Mouse (Mus musculus) heart, adult 2 months (tissue): ENCODE measurements at regions not wholly inside any gene's neighbourhood (a gene's known extent, or its start where the extent isn't known, plus 50 kb on each side); places are given as distances from the start of the nearest gene placed in this dataset.

Experiments used
- DNase-seq, 2 experiments: peaks; one replicate each; pipeline ENCODE4 v3.0.0; 2021
- H3K27ac ChIP-seq: fragments of 200-600 bp; 2 replicates; pipeline ENCODE4 v1.8.1; 2022
- H3K27me3 ChIP-seq: fragments of 200-500 bp; 2 replicates; pipeline ENCODE4 v1.6.1; 2012; ENCODE audit warnings: mild to moderate bottlenecking, low read length, inconsistent platforms, mixed read lengths; ENCODE audit not compliant: control insufficient read depth, insufficient read depth
- H3K36me3 ChIP-seq: fragments of 200-500 bp; 2 replicates; pipeline ENCODE4 v1.6.1; 2012; ENCODE audit warnings: low read length, inconsistent platforms; ENCODE audit not compliant: control insufficient read depth, insufficient read depth
- H3K4me1 ChIP-seq: fragments of 200-500 bp; 2 replicates; pipeline ENCODE4 v1.6.1; 2011; ENCODE audit warnings: low read length; ENCODE audit not compliant: control insufficient read depth, insufficient read depth
- H3K4me3 ChIP-seq: fragments of 200-600 bp; 2 replicates; pipeline ENCODE4 v1.8.1; 2022
- H3K79me2 ChIP-seq: fragments of 200-500 bp; replicated peaks from 2 replicates; pipeline ENCODE4 v1.6.1; 2012; ENCODE audit warnings: mild to moderate bottlenecking, inconsistent platforms, low read length, moderate library complexity, mixed read lengths; ENCODE audit not compliant: control insufficient read depth, insufficient read depth
- H3K9ac ChIP-seq: fragments of 200-500 bp; 2 replicates; pipeline ENCODE4 v1.6.1; 2012; ENCODE audit warnings: low read depth, mild to moderate bottlenecking, control low read depth, inconsistent platforms, low read length, mixed read lengths
- CTCF ChIP-seq: fragments of 200-600 bp; IDR thresholded peaks from 2 replicates; pipeline ENCODE4 v1.8.1; 2022; ENCODE audit warnings: antibody characterized with exemption, mild to moderate bottlenecking, moderate library complexity
- EP300 ChIP-seq: fragments of 200-500 bp; IDR thresholded peaks from 2 replicates; pipeline ENCODE4 v1.6.1; 2011; ENCODE audit warnings: low read depth, low read length, control low read depth; ENCODE audit not compliant: insufficient read depth
- POLR2A ChIP-seq: fragments of 200-500 bp; IDR thresholded peaks from 2 replicates; pipeline ENCODE4 v1.6.1; 2011; ENCODE audit warnings: mild to moderate bottlenecking, low read depth, low read length, control low read depth; ENCODE audit not compliant: insufficient read depth
- WGBS: fragments of 180-500 bp; shearing (Covaris S2); methylation state at CpG from one replicate; pipeline ENCODE4 v1.1.7; 2018; 5-methylcytosine and 5-hydroxymethylcytosine counted together
- intact Hi-C: fragments of 180-260 bp; cut with DNase I; formaldehyde crosslinking; loops from one replicate; pipeline ENCODE4 v1.15.1; 2025

DNA sequence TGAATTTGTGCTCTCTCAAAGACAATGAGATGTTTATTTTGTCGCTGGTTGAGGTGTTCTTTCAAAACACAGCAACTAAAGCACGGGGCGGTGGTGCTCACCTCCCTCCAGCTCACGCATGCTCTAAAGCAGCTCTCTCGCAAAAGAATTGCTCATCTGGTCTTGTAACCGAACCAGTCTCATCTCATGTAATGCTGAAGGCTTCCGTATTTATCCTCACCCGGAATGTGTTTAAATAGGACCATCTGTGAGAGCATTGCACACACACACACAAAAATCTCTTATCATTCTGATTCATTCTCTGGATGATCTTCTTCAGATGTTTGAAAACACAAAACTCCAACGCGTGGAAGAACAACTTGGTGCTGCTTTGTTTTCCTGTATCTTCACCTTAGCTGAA is 138.4 kb downstream of the Irs2 start:
- no peaks in the 10 kb centered on the region for H3K36me3 ChIP-seq
- no peak overlapping the region for H3K4me3 ChIP-seq
- H3K9ac ChIP-seq: no peak overlapping the region
- no peak overlapping the region for H3K27ac ChIP-seq
- TF ChIP-seq EP300 (no peak), POLR2A (no peak), CTCF (no peak)
- 90% methylated on average over 10 of the region's 10 CpGs for WGBS
- H3K4me1 ChIP-seq: no peaks in the 10 kb centered on the region
- H3K27me3 ChIP-seq: no peaks in the 10 kb centered on the region
- DNase-seq: no peak
- intact Hi-C loops: loop anchor here (5.0 kb wide), 1 partner anchor 127 kb away; no protein-coding TSS in a partner anchor
- no peaks in the 10 kb centered on the region for H3K79me2 ChIP-seq

DNA sequence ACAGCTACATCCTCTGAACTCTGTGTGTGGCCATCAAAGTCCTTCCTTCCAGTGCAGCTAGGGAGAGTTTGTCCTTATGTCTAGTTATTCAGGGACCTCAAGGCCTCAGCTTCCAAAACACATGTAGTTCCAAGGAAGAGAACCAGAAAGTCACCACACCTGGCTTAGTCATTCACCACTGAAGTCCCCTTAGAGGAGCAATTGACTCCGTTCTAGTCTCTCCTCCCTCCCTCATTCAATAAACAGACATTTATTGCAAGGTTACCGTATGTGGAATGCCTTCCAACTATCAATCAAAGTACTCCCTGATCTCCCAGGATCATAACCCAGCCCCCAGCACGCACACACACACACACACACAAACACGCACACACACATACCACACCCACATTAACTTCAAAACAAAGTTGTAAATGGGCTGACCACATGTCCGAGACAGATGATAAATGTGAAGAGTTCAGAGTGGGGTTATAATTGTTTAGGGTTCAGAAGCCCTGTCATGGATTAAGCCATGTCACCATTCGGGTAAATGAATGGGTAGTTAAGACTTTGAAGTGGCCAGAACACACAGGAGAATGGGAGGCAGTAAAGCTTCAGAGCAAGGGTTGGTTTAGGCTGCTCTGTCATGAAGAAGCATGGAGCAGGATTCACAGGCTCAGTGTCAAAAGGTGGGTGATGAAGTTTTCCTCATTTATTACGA is 141.4 kb downstream of the Irs2 start:
- WGBS: 83% methylated on average over 7 of the region's 7 CpGs
- no peaks in the 10 kb centered on the region for H3K4me1 ChIP-seq
- no peak overlapping the region for H3K4me3 ChIP-seq
- no peak overlapping the region for H3K9ac ChIP-seq
- H3K36me3 ChIP-seq: no peaks in the 10 kb centered on the region
- H3K27me3 ChIP-seq: no peaks in the 10 kb centered on the region
- no peak overlapping the region for H3K27ac ChIP-seq
- no peak for TF ChIP-seq POLR2A
- TF ChIP-seq CTCF: no peak
- no peak for TF ChIP-seq EP300
- intact Hi-C loops: loop anchor here (5.0 kb wide), 1 partner anchor 130 kb away; no protein-coding TSS in a partner anchor
- no peak for DNase-seq
- no peaks in the 10 kb centered on the region for H3K79me2 ChIP-seq

DNA sequence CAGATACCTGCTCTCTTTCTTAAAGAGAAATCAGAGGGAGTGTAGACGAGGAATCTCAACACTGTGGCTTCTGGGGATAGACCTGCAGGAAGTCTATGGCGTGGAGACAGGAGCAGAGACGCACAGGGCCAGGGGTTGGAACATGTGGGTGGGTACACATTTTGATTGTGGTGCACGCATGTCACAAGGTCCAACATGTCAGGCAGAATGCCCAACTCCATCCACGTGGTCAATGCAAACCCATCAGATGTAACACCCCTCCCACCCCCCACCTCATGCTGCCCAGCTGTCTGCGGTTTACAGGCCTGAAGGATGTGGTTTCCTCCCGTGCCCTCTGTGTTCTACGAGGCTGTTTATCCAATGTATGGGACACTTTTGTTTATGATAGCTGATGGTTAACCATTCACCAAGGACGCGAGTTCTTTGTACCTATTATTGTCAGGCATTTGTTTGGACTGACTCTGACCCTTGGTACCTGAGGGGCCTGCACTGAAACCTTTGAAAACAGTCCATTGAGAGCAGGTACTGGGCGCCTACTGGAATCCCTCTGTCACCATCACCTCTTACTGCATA is 142.2 kb downstream of the Irs2 start:
- no peaks in the 10 kb centered on the region for H3K79me2 ChIP-seq
- no peak overlapping the region for H3K4me3 ChIP-seq
- TF ChIP-seq EP300 (no peak), POLR2A (no peak), CTCF (no peak)
- H3K27ac ChIP-seq: no peak overlapping the region
- H3K9ac ChIP-seq: no peak overlapping the region
- WGBS: 73% methylated on average over 11 of the region's 11 CpGs
- no peak for DNase-seq
- no peaks in the 10 kb centered on the region for H3K27me3 ChIP-seq
- intact Hi-C loops: loop anchor here (5.0 kb wide), 1 partner anchor 131 kb away; no protein-coding TSS in a partner anchor
- H3K4me1 ChIP-seq: no peaks in the 10 kb centered on the region
- no peaks in the 10 kb centered on the region for H3K36me3 ChIP-seq

DNA sequence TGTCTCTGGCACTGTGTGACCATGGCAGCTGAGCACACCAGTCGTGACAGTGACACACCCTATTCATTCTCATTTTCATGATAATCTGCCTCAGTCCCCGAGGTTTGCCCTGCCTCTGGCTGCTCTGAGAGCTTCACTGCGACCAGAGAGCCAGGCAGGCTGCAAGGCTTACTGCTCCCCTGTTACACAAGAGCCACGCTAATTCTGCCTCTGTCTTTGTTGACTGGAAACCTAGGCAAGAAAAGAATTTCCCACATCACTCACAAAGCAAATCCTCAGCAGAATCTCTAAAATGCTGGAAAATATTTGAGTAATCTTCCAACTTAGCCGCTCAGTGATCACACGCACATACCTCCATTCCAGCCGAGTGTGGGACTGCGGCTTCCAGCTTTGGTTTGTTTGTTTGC is 142.8 kb downstream of the Irs2 start:
- Histone ChIP-seq H3K79me2 (no peaks in the 10 kb centered on the region), H3K27ac (no peak overlapping the region), H3K36me3 (no peaks in the 10 kb centered on the region), H3K9ac (no peak overlapping the region), H3K4me1 (no peaks in the 10 kb centered on the region), H3K27me3 (no peaks in the 10 kb centered on the region), H3K4me3 (no peak overlapping the region)
- intact Hi-C loops: loop anchor here (5.0 kb wide), 1 partner anchor 132 kb away; no protein-coding TSS in a partner anchor
- WGBS: 52% methylated on average over 8 of the region's 8 CpGs
- no peak for DNase-seq
- no peak for TF ChIP-seq EP300
- no peak for TF ChIP-seq CTCF
- no peak for TF ChIP-seq POLR2A

DNA sequence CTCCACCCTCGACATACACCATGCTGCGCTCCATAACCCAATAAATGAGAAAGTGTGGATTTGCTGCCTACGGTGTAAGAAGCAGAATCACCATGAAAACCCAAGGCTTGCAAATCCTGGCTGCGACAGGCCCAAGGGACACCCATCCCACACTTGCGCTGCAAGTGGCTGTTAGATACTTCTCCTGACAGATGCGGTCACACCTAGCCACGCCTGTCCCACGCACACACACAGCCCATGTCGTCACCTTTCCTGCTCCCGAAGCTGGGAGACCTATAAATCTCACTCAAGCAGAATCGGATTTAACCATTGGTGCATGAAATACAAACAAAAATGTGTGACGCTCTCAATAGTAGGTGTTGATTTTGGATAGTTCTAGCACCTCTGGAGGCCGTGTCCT is 145.8 kb downstream of the Irs2 start:
- no peak for DNase-seq

DNA sequence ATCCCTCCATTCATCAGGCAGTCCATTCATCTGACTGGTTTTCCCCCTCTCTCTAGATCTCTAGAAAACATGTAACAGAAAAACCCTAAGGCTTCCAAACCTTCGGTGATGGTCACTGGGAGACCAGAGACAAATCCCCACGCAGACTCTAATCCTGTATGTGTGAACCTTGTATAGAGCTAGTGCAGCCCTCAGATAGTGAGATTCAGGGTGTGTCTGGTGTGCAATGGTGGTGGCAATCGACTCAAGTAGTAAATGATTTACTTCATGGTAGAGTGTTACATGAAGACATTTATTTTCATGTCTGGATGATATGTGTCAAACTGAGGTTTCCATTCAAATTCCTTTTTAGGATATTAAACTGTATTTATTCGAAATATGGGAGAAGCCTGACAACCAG is 147.4 kb downstream of the Irs2 start:
- Histone ChIP-seq H3K36me3 (no peaks in the 10 kb centered on the region), H3K4me1 (no peaks in the 10 kb centered on the region), H3K79me2 (no peaks in the 10 kb centered on the region), H3K9ac (no peak overlapping the region), H3K4me3 (no peak overlapping the region), H3K27ac (no peak overlapping the region), H3K27me3 (no peaks in the 10 kb centered on the region)
- TF ChIP-seq CTCF (no peak), EP300 (no peak), POLR2A (no peak)
- 81% methylated on average over 4 of the region's 4 CpGs for WGBS
- intact Hi-C loops: no loop called here
- DNase-seq: no peak

More for the DNA sequence above, 145.8 kb downstream of the Irs2 start:
- Histone ChIP-seq H3K9ac (no peak overlapping the region), H3K27me3 (no peaks in the 10 kb centered on the region), H3K36me3 (no peaks in the 10 kb centered on the region), H3K79me2 (no peaks in the 10 kb centered on the region), H3K4me1 (no peaks in the 10 kb centered on the region), H3K4me3 (no peak overlapping the region), H3K27ac (no peak overlapping the region)
- TF ChIP-seq POLR2A: no peak
- TF ChIP-seq EP300: no peak
- no peak for TF ChIP-seq CTCF
- intact Hi-C loops: no loop called here
- WGBS: 85% methylated on average over 13 of the region's 13 CpGs
